Mouse (Mus musculus) CH12.LX (cell line): ENCODE data around the gene Hyal3. TPM values are rescaled to one million over a fixed set of nuclear protein-coding genes. Genes with fewer than 3 reads are reported as not detected.
A peak's percentile ranks its signal among the peaks of the same experiment; 100 is the strongest.

Experiments
- DNase-seq: peaks from one replicate; pipeline ENCODE4 v3.0.0-alpha.2; 2013; ENCODE audit errors: extremely low read depth
- H3K27ac ChIP-seq: 2 replicates; pipeline ENCODE4 v1.5.1; 2012; ENCODE audit warnings: low read depth, mild to moderate bottlenecking, control low read depth, moderate library complexity; ENCODE audit not compliant: insufficient read depth
- H3K27me3 ChIP-seq: replicated peaks from 2 replicates; pipeline ENCODE3; 2012; ENCODE audit warnings: inconsistent platforms
- H3K36me3 ChIP-seq, 2 experiments: replicated peaks in 1 of 2; 2 replicates each; pipeline versions ENCODE3 to v1.6.1; 2012; ENCODE audit warnings: inconsistent platforms in 1 of 2, low read length in 1 of 2, mild to moderate bottlenecking in 1 of 2, mixed read lengths in 1 of 2, moderate library complexity in 1 of 2; ENCODE audit not compliant: control insufficient read depth in 1 of 2, insufficient read depth in 1 of 2
- H3K4me1 ChIP-seq, 2 experiments: 2 replicates each; pipeline ENCODE4 v1.6.1; 2012; ENCODE audit warnings: inconsistent platforms in 1 of 2, moderate library complexity in 1 of 2; ENCODE audit not compliant: insufficient read depth in 2 of 2, control insufficient read depth in 1 of 2
- H3K4me2 ChIP-seq: 2 replicates; pipeline ENCODE4 v1.6.1; 2012; ENCODE audit warnings: low read depth, mild to moderate bottlenecking, control low read depth; ENCODE audit not compliant: poor library complexity, insufficient read depth, severe bottlenecking
- H3K4me3 ChIP-seq, 3 experiments: fragments of 150-350 bp in 1 of 3; sonication (generic) in 1 of 3; replicated peaks in 1 of 3; 2 replicates each; pipeline versions ENCODE3 to v1.5.1; 2011 to 2012; ENCODE audit warnings: low read depth in 2 of 3, low read length in 2 of 3, mild to moderate bottlenecking in 2 of 3, moderate library complexity in 2 of 3, control low read depth in 1 of 3, improper control_type of control experiment in 1 of 3, inconsistent platforms in 1 of 3, mixed read lengths in 1 of 3; ENCODE audit not compliant: poor library complexity in 1 of 3
- H3K79me2 ChIP-seq: replicated peaks from 2 replicates; pipeline ENCODE4 v1.6.1; 2012; ENCODE audit warnings: mild to moderate bottlenecking, moderate library complexity; ENCODE audit not compliant: control insufficient read depth, poor library complexity, insufficient read depth, severe bottlenecking; ENCODE audit errors: extremely low read depth
- H3K9ac ChIP-seq: 2 replicates; pipeline ENCODE4 v1.6.1; 2012; ENCODE audit warnings: low read depth, mild to moderate bottlenecking, control low read depth, moderate library complexity; ENCODE audit not compliant: insufficient read depth
- H3K9me3 ChIP-seq: replicated peaks from 2 replicates; pipeline ENCODE3; 2012; ENCODE audit warnings: low read length, inconsistent platforms, mixed read lengths
- BHLHE40 ChIP-seq: IDR thresholded peaks from 2 replicates; pipeline ENCODE4 v1.6.1; 2011; ENCODE audit warnings: mild to moderate bottlenecking, low read depth, low read length, improper control_type of control experiment
- CHD1 ChIP-seq: IDR thresholded peaks from 2 replicates; pipeline ENCODE4 v1.6.1; 2012; ENCODE audit warnings: low read depth, low read length, improper control_type of control experiment, inconsistent platforms
- CHD2 ChIP-seq: IDR thresholded peaks from 2 replicates; pipeline ENCODE4 v1.6.1; 2011; ENCODE audit warnings: low read length, improper control_type of control experiment
- GABPA ChIP-seq: IDR thresholded peaks from 2 replicates; pipeline ENCODE4 v1.6.1; 2012; ENCODE audit warnings: low read depth, low read length, improper control_type of control experiment, inconsistent platforms; ENCODE audit not compliant: insufficient replicate concordance
- HCFC1 ChIP-seq: IDR thresholded peaks from 2 replicates; pipeline ENCODE4 v1.6.1; 2012; ENCODE audit warnings: low read depth, mild to moderate bottlenecking, inconsistent platforms, low read length, improper control_type of control experiment
- JUN ChIP-seq: IDR thresholded peaks from 2 replicates; pipeline ENCODE4 v1.6.1; 2011; ENCODE audit warnings: low read depth, mild to moderate bottlenecking, low read length, improper control_type of control experiment, moderate library complexity; ENCODE audit not compliant: insufficient read depth
- JUND ChIP-seq: conservative IDR thresholded peaks from 2 replicates; pipeline ENCODE4 v1.6.1; 2011; ENCODE audit warnings: low read depth, low read length, improper control_type of control experiment
- MAX ChIP-seq: IDR thresholded peaks from 2 replicates; pipeline ENCODE4 v1.6.1; 2011; ENCODE audit warnings: low read length, improper control_type of control experiment
- MAZ ChIP-seq: IDR thresholded peaks from 2 replicates; pipeline ENCODE4 v1.6.1; 2012; ENCODE audit warnings: low read depth, mild to moderate bottlenecking, inconsistent platforms, low read length, improper control_type of control experiment, moderate library complexity
- MXI1 ChIP-seq: IDR thresholded peaks from 2 replicates; pipeline ENCODE4 v1.6.1; 2011; ENCODE audit warnings: mild to moderate bottlenecking, low read depth, low read length, improper control_type of control experiment
- MYC ChIP-seq: IDR thresholded peaks from 2 replicates; pipeline ENCODE4 v1.6.1; 2011; ENCODE audit warnings: low read depth, mild to moderate bottlenecking, improper control_type of control experiment, low read length
- NELFE ChIP-seq: IDR thresholded peaks from 2 replicates; pipeline ENCODE4 v1.6.1; 2011; ENCODE audit warnings: low read depth, low read length, improper control_type of control experiment
- POLR2A ChIP-seq: IDR thresholded peaks from 2 replicates; pipeline ENCODE4 v1.6.1; 2011; ENCODE audit warnings: low read depth, mild to moderate bottlenecking, improper control_type of control experiment, low read length
- POLR2AphosphoS2 ChIP-seq: IDR thresholded peaks from 2 replicates; pipeline ENCODE4 v1.6.1; 2011; ENCODE audit warnings: low read depth, low read length, improper control_type of control experiment
- SIN3A ChIP-seq: IDR thresholded peaks from 2 replicates; pipeline ENCODE4 v1.6.1; 2012; ENCODE audit warnings: low read length, improper control_type of control experiment, inconsistent platforms
- SMC3 ChIP-seq: IDR thresholded peaks from 2 replicates; pipeline ENCODE4 v1.6.1; 2011; ENCODE audit warnings: low read depth, low read length, improper control_type of control experiment
- TBP ChIP-seq: conservative IDR thresholded peaks from 2 replicates; pipeline ENCODE4 v1.6.1; 2011; ENCODE audit warnings: low read depth, low read length, improper control_type of control experiment
- TCF12 ChIP-seq: IDR thresholded peaks from 2 replicates; pipeline ENCODE4 v1.6.1; 2014; ENCODE audit warnings: low read depth, mild to moderate bottlenecking, inconsistent platforms, low read length, improper control_type of control experiment
- USF1 ChIP-seq: IDR thresholded peaks from 2 replicates; pipeline ENCODE4 v1.6.1; 2014; ENCODE audit warnings: low read depth, mild to moderate bottlenecking, inconsistent platforms, low read length, improper control_type of control experiment
- USF2 ChIP-seq: conservative IDR thresholded peaks from 2 replicates; pipeline ENCODE4 v1.6.1; 2011; ENCODE audit warnings: low read depth, low read length, improper control_type of control experiment
- ZKSCAN1 ChIP-seq: IDR thresholded peaks from 2 replicates; pipeline ENCODE4 v1.6.1; 2012; ENCODE audit warnings: low read depth, inconsistent platforms, low read length, improper control_type of control experiment, borderline replicate concordance
- dilution Hi-C: fragments of 300-500 bp; cut with MboI; formaldehyde crosslinking; loops from 2 replicates; pipeline ENCODE4 v1.14.3; 2020; ENCODE audit warnings: low sequenced_read_pairs; ENCODE audit not compliant: extremely low pct_unique_long_range_greater_than_20kb, extremely low pct_ligation_motif_present
- in situ Hi-C: fragments of 300-500 bp; cut with MboI; formaldehyde crosslinking; loops from 3 replicates; pipeline ENCODE4 v1.14.3; 2019; ENCODE audit warnings: low sequenced_read_pairs, low pct_ligation_motif_present, low pct_unique_long_range_greater_than_20kb, mixed read lengths
- polyA plus RNA-seq: library from polyadenylated mRNA; unstranded; fragments of >175 nt; gene quantifications from 2 replicates; pipeline ENCODE4 v1.2.1, GENCODE M21; 2012; ENCODE audit warnings: low read depth; ENCODE audit not compliant: insufficient read length
- total RNA-seq, 2 experiments: library from RNA; depleted of rRNA; stranded (reverse); fragments of 300-350 nt in 1 of 2; fragments of >200 nt in 1 of 2; gene quantifications; 2 replicates each; pipeline ENCODE4 v1.2.3; 2012 to 2014

Hyal3 gene
- total and polyA plus RNA-seq, 3 experiments = 0.12 to 0.21 (median 0.13) TPM

- DNase-seq = peak; percentile 84
These were observed 12.0 kb upstream of the Hyal3 start for GRCm38 (mm10) chr9:107568331-107569261.

GRCm38 (mm10) chr9:107569270-107569669 is 11.3 kb upstream of the Hyal3 start:
- H3K4me1 ChIP-seq = peaks cover 19 to 47% of the 10 kb centered on the region in 2 experiments
- no peaks in the 10 kb centered on the region for H3K27me3 ChIP-seq
- H3K9me3 ChIP-seq = no peaks in the 10 kb centered on the region
- peak overlapping the region; percentile 86 for H3K4me2 ChIP-seq
- peak overlapping the region; percentile 79 for H3K9ac ChIP-seq
- peak overlapping the region; percentile 80 to 83 (median 80) for H3K4me3 ChIP-seq
- H3K79me2 ChIP-seq = no peaks in the 10 kb centered on the region; the same call in 1 of the 2 replicates
- H3K27ac ChIP-seq = no peak overlapping the region
- H3K36me3 ChIP-seq = peaks cover 37 to 62% of the 10 kb centered on the region in 2 experiments
- in situ Hi-C loops = no loop called here
- dilution Hi-C loops = no loop called here
- no peak for DNase-seq
- TF ChIP-seq MXI1 (peak; percentile 96), USF1 (peak; percentile 20; the same call in 1 of the 2 replicates), MAZ (peak; percentile 68), TBP (no peak), MYC (no peak; the same call in 1 of the 2 replicates), POLR2AphosphoS2 (no peak), CHD1 (no peak), TCF12 (0 out of 2 replicates have a peak, but pooled peaks have one; percentile 4), CHD2 (peak; percentile 77; the same call in 1 of the 2 replicates), MAX (peak; percentile 83), SMC3 (no peak), JUN (no peak), USF2 (no peak), BHLHE40 (peak; percentile 83)

More at GRCm38 (mm10) chr9:107568331-107569261, 12.0 kb upstream of the Hyal3 start:
- no peaks in the 10 kb centered on the region for H3K9me3 ChIP-seq
- peak overlapping the region; percentile 79 for H3K9ac ChIP-seq
- peaks cover 39 to 61% of the 10 kb centered on the region in 2 experiments for H3K36me3 ChIP-seq
- peak overlapping the region; percentile 86 for H3K4me2 ChIP-seq
- H3K4me3 ChIP-seq = peak overlapping the region; percentile 80 to 83 (median 80)
- no peak overlapping the region for H3K27ac ChIP-seq
- peak; percentile 73 for TF ChIP-seq POLR2A
- peak; percentile 74 for TF ChIP-seq HCFC1
- TF ChIP-seq GABPA = no peak
- peak; percentile 99 for TF ChIP-seq SIN3A
- TF ChIP-seq CHD1 = peak; percentile 99
- TF ChIP-seq JUND = no peak
- TF ChIP-seq TCF12 = peak; percentile 41; the same call in 1 of the 2 replicates
- no peak for TF ChIP-seq ZKSCAN1
- TF ChIP-seq NELFE = peak; percentile 50; the same call in 1 of the 2 replicates
- 0 out of 2 replicates have a peak, but pooled peaks have one; percentile 5 for TF ChIP-seq MAX
- TF ChIP-seq TBP = peak; percentile 42; the same call in 1 of the 2 replicates
- TF ChIP-seq, all 38 proteins: peak for 8
- in situ Hi-C loops = no loop called here
- dilution Hi-C loops = no loop called here
- Histone ChIP-seq H3K79me2 (peaks cover 5% of the 10 kb centered on the region), H3K27me3 (no peaks in the 10 kb centered on the region), H3K4me1 (peaks cover 23 to 54% of the 10 kb centered on the region in 2 experiments)
